Mouse (Mus musculus) adrenal gland, adult 8-10 months (tissue): Measurements from ENCODE around the gene Sox2. TPM values are rescaled to one million over a fixed set of nuclear protein-coding genes. Genes with fewer than 3 reads are reported as not detected.

Experiments
- DNase-seq: peaks from one replicate; pipeline ENCODE4 v3.0.0; 2022
- total RNA-seq, 4 experiments: library from RNA; stranded (reverse); gene quantifications; 2 replicates each; pipeline ENCODE4 v1.2.4; 2022

The Sox2 gene
- total RNA-seq, 4 experiments from 2014 or later: 0.28 to 0.38 (median 0.33) TPM

- no peak for DNase-seq
Observed at GRCm38 (mm10) chr3:34643536-34644115, 6.6 kb upstream of the Sox2 start.

GRCm38 (mm10) chr3:34646169-34646568 is 4.0 kb upstream of the Sox2 start:
- DNase-seq: no peak

- DNase-seq: peak; percentile 35
Observed at GRCm38 (mm10) chr3:34647688-34648087, 2.5 kb upstream of the Sox2 start.

- no peak for DNase-seq
Observed at GRCm38 (mm10) chr3:34648105-34648832, 1.9 kb upstream of the Sox2 start.

- DNase-seq: no peak
Observed at GRCm38 (mm10) chr3:34648833-34649719, 1.1 kb upstream of the Sox2 start.

- DNase-seq: no peak
Observed at GRCm38 (mm10) chr3:34650621-34651361, 586 bp downstream of the Sox2 start.

GRCm38 (mm10) chr3:34651486-34652170 is 1.4 kb downstream of the Sox2 start:
- no peak for DNase-seq

GRCm38 (mm10) chr3:34652616-34653015 is 2.4 kb downstream of the Sox2 start:
- DNase-seq: no peak

- no peak for DNase-seq
Observed at GRCm38 (mm10) chr3:34653235-34653976, 3.2 kb downstream of the Sox2 start.

- DNase-seq: no peak
Observed at GRCm38 (mm10) chr3:34653977-34654500, 3.8 kb downstream of the Sox2 start.

GRCm38 (mm10) chr3:34654781-34655180 is 4.6 kb downstream of the Sox2 start:
- DNase-seq: no peak

- no peak for DNase-seq
Observed at GRCm38 (mm10) chr3:34655311-34656075, 5.3 kb downstream of the Sox2 start.

- DNase-seq: no peak
Observed at GRCm38 (mm10) chr3:34656153-34656552, 5.9 kb downstream of the Sox2 start.

GRCm38 (mm10) chr3:34656813-34657700 is 6.9 kb downstream of the Sox2 start:
- no peak for DNase-seq

- DNase-seq: no peak
Observed at GRCm38 (mm10) chr3:34657701-34658090, 7.5 kb downstream of the Sox2 start.

- DNase-seq: no peak
Observed at GRCm38 (mm10) chr3:34658241-34658965, 8.2 kb downstream of the Sox2 start.

- DNase-seq: no peak
Observed at GRCm38 (mm10) chr3:34658966-34659535, 8.8 kb downstream of the Sox2 start.

GRCm38 (mm10) chr3:34659861-34660260 is 9.7 kb downstream of the Sox2 start:
- DNase-seq: no peak
